Mouse (Mus musculus): ENCODE data around the gene Cdon.

Cdon gene

DNA sequence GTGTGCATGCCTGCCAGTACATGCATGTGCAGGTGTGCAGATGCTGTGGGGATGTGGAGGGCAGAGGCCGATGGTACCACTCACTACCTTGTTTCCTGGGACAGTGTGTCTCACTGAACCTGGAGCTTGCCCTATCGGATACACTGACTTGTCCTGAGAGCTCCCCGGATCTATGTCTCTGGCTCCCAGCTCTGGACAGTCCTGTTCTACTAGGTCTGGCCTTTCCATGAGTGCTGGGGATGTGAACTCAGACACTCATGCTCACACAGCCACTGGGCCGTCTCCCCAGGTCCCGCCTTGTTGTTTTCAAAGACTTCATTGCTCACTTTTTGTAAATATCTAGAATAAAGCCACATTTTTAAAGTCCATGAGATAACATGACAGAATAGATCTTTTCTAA lies 120.1 kb downstream of the Cdon start:
- DNase-seq (ENCODE audit: low read depth, low spot score), result no peak

DNA sequence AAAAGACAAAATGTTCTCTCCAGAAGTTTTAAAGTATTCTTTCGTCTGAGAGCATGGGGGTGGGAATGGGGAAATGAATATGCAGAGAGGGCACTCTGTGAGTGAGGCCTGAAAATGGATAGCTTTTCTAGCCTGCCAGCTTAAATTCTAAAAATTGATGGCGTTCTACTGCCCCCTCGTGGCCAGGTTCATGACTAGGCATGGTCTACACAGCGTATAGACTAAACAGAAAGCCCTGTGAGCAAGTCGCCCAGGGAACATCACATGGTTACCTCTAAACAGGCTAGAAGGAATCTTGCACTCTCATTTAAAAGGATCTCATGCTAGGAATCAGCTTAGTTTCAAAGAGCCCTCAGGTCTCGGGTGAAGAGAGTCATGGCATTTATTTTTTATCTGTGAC lies 120.6 kb downstream of the Cdon start:
- peak; percentile 79 for DNase-seq (ENCODE audit: low read depth, low spot score)

DNA sequence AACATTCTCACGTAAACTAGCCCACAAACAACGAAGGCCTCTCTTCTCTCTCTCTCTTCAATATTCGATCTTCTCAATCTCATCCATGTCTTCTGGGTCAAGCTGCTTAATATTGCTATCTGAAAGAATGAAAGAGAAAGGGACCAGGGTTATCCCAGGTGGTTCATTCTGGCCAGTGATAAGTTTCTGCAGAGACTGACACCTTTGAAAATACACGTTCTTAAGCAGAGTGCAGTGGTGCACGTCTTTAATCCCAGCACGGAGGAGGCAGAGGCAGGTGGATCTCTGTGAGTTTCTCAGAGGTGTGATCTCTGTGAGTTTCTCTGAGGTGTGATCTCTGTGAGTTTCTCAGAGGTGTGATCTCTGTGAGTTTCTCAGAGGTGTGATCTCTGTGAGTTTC lies 121.0 kb downstream of the Cdon start:
- DNase-seq (ENCODE audit: low read depth, low spot score), result no peak

DNA sequence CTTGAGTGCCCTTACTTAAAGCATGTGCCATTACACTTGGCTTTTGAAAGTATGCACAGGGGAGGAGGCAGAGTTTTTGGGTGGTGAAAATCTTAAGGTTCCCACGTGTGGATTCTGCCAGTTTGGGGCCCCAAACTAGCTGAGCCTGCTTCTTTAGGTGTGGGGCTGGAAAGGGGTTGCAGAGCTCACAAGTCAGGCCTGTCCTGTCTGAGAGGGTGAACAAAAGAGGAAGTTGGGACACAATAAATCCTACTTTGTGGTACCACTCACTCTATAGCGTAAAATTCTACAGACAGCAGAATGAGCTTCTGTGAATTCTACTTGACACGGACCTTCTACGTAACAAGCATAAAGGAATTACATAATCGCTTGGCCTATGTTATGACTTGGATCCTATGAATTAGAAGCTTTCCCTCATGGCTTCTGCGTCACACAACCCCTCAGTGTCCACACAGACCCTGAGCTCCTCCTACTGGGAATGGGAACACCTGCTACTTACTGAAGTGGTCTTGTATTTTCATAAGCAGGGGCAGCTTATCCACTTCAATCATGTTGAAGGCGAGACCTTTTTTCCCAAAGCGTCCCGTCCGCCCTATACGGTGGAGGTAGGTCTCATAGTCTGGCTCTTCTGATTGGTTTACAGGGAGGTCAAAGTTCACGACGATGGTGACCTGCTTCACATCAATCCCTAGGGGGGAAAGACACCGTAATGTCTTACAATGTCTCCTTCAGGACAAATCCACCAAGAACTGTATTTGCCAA lies 122.4 kb downstream of the Cdon start:
- DNase-seq (ENCODE audit: low read depth, low spot score), result no peak

DNA sequence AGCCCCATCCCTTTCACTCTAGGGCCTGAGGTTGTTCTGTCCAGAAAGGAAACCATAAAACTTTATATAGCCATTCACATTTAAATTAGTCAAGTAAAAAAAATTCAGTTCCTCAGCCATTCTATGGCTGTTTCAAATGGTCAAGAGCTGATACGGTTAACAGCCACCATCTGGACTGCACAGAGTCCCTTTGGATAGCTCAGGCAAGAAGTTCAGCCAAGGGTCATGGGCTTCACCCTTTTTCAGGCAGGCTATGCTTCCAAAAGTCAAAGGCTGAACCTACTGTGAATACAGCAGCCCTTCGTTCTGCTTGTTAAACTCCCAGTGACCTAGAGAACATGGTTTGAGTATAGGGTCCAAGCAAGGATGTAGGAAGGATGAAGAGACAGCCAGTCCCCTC lies 123.7 kb downstream of the Cdon start:
- no peak for DNase-seq (ENCODE audit: low read depth, low spot score)

DNA sequence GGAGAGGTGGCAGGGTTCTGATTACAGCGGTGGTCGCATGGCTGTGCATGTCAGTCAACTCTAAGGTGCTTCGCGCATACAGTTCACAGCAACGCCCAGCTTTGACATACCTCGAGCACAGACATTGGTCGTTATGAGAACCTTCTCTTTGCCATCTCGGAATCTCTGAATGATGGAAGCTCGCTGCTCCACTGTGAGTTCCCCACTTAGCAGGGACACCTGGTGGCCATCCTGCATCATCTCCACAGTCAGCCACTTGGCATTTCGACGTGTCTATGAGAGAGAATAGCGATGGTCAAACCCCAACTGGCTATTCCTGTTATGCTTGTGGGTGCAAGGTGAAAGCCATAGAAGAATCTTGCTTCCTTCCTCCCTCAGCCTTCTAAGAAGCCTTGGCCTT lies 124.8 kb downstream of the Cdon start:
- DNase-seq (ENCODE audit: low read depth, low spot score), result no peak

DNA sequence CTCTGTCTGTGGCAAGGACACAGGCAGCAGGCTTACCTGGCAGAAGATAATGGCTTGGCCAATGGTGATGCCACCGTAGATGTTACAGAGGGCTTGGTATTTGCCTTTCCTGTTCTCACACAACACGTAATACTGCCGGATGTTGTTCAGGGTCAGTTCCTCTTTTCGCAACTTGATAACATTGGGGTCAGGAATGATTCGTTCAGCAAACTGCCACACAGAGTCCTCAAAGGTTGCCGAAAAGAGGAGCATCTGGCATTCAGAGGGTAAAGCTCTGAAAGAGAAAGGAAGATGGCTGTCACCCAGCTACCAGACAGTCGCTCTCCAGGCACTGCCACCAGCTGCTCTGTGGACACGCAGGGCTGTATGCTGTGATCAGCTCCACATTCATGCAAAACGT lies 125.8 kb downstream of the Cdon start:
- DNase-seq (ENCODE audit: low read depth, low spot score), result no peak

DNA sequence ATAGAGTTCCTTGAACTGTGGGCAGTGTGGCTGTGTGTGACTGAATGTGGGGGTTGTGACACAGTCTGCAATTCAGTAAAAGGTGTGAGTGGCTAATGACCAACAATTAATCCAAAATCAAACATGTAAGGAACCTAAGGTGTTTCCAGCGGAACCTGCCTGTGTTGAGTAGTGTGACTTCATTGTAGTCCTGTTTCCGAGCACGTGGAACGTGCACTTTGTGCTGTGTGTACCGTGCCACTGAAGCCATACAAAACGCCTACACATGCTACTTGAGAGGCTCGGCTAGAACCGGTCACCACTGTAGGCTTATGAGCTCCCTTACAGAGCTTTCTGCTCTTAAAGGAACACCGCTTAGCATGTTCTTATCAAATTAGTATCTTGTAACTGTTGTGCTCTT lies 127.5 kb downstream of the Cdon start:
- no peak for DNase-seq (ENCODE audit: low read depth, low spot score)

DNA sequence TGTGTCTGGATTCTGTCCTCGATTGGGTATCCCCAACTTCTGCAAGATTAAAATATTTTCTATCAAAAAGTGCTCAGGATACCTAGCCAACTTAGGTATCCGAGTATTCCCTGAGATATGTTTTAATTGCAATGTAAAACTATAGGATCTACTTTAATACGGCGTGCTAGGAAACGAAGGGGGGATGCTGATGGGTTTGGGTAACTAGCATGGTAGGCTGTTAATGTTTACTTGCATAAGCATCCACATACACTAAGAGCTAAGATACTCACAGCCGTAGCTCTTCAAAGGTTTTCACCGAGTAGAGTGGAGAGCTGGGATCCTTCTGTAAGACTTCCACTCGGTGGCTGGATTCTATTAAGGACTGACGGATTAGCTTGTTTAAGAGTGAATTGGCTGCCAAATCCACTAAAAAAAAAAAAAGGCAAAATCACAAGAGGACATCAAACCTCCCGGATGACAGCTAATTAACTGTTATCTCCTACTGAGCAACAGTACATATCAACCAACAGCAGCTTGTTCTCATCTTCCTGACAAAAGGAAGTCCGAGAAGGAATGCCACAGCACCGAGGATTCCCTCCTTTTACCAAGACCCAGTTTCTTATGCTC lies 135.7 kb downstream of the Cdon start:
- DNase-seq (ENCODE audit: low read depth, low spot score), result no peak

All from embryo, embryonic 11.5 days (tissue).